ENCODE assay signal across 12 mouse cellular contexts in the genomic region with DNA sequence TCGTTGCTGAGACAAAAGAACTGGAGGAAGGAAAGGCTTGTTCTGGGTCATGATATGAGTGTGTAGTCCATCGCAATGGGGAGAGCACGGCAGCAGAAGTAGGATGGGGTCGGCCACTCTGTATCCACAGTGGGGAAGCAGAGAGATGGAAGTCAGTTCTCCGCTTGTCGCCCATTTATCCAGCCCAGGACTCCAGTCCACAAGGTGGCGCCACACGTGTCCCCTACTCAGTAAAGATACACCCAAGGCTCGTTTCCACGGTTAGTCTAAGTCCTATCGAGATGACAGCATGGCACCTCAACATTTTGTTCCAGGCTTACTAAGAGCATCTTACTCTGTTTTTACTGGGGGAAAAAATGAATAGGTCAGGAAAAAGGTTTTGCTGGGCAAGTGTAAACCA. TPM values are rescaled to one million over a fixed set of nuclear protein-coding genes. Genes with fewer than 3 reads are reported as not detected.
DNase-seq lines count a peak whose midpoint lies in the region; TF ChIP-seq lines count a peak whose summit lies in the region.
"Had no signal": no experiment of that assay in that cellular context is flagged by ENCODE, and none has a peak within 500 bp of the region (broad histone marks: within the 10 kb centered on the region; RNA-seq: fewer than 3 reads in every experiment).

No protein-coding gene starts in this region.

- H3K36me3 ChIP-seq in heart, adult 2 months (ENCODE audit: control insufficient read depth, insufficient read depth, low read length) = no peaks in the 10 kb centered on the region
- no peaks in the 10 kb centered on the region for H3K36me3 ChIP-seq in heart, embryonic 10.5 days
- H3K36me3 ChIP-seq: embryonic facial prominence, embryonic 13.5 days; hindbrain, embryonic 12.5 days; limb, embryonic 13.5 days had no signal

- no peak overlapping the region for H3K4me3 ChIP-seq in heart, adult 2 months
- no peak overlapping the region for H3K4me3 ChIP-seq in heart, embryonic 10.5 days
- H3K4me3 ChIP-seq: embryonic facial prominence, embryonic 13.5 days; hindbrain, embryonic 12.5 days; limb, embryonic 13.5 days had no signal

- DNase-seq in heart, adult 2 months = peak; percentile 9 to 43
- no peak for DNase-seq in heart, embryonic 10.5 days (ENCODE audit: low spot score)
- peak; percentile 20 for DNase-seq in right cerebral cortex, postnatal 4 days
- no peak for DNase-seq in right cerebral cortex, postnatal 14 days
- peak; percentile 34 for DNase-seq in induced T-regulatory cell, adult 2 months (ENCODE audit: low read depth)
- peak; percentile 15 to 26 for DNase-seq in thymus, postnatal 36 days
- DNase-seq in frontal cortex, postnatal 14 days (ENCODE audit: low spot score in 2 of 2) = no peak
- DNase-seq in kidney, adult 11 months = no peak

- H3K27me3 ChIP-seq in heart, adult 2 months (ENCODE audit: control insufficient read depth, insufficient read depth, low read length) = no peaks in the 10 kb centered on the region; the same call in 1 of the 2 replicates
- peaks cover 77% of the 10 kb centered on the region for H3K27me3 ChIP-seq in heart, embryonic 10.5 days (ENCODE audit: insufficient read depth, poor library complexity, severe bottlenecking)
- H3K27me3 ChIP-seq: embryonic facial prominence, embryonic 13.5 days; hindbrain, embryonic 12.5 days; limb, embryonic 13.5 days had no signal

- TF ChIP-seq POLR2A in heart, adult 2 months (IDR thresholded peaks at IDR 0.05; ENCODE audit: insufficient read depth, low read depth, low read length) = no peak

- no peak for TF ChIP-seq EP300 in heart, adult 2 months (IDR thresholded peaks at IDR 0.05; ENCODE audit: insufficient read depth, low read depth, low read length)

- no peaks in the 10 kb centered on the region for H3K4me1 ChIP-seq in heart, adult 2 months (ENCODE audit: control insufficient read depth, insufficient read depth, low read length)
- 0 out of 2 replicates have a peak, but pooled peaks cover 6% of the 10 kb centered on the region for H3K4me1 ChIP-seq in heart, embryonic 10.5 days
- H3K4me1 ChIP-seq: embryonic facial prominence, embryonic 13.5 days; hindbrain, embryonic 12.5 days; limb, embryonic 13.5 days had no signal

- 57% methylated on average over 11 of the region's 11 CpGs for WGBS in heart, adult 2 months
- WGBS in heart, embryonic 10.5 days = 71% methylated on average over 11 of the region's 11 CpGs

- no peak overlapping the region for H3K9ac ChIP-seq in heart, adult 2 months (ENCODE audit: low read depth, low read length)
- H3K9ac ChIP-seq: embryonic facial prominence, embryonic 13.5 days; hindbrain, embryonic 12.5 days; limb, embryonic 13.5 days had no signal

- TF ChIP-seq CTCF in heart, adult 2 months (IDR thresholded peaks at IDR 0.05) = peak; percentile 56

- 0 out of 2 replicates have a peak, but pooled peaks cover 2% of the 10 kb centered on the region for H3K9me3 ChIP-seq in heart, embryonic 10.5 days
- H3K9me3 ChIP-seq: hindbrain, embryonic 12.5 days; limb, embryonic 13.5 days had no signal

- no peaks in the 10 kb centered on the region for H3K79me2 ChIP-seq in heart, adult 2 months (replicated peaks; ENCODE audit: control insufficient read depth, insufficient read depth, low read length)

- intact Hi-C loops in heart, adult 2 months (cut with DNase I) = no loop called here

- H3K27ac ChIP-seq in heart, adult 2 months = no peak overlapping the region
- H3K27ac ChIP-seq in heart, embryonic 10.5 days = no peak overlapping the region
- H3K27ac ChIP-seq: embryonic facial prominence, embryonic 13.5 days; hindbrain, embryonic 12.5 days; limb, embryonic 13.5 days had no signal

RNA-seq across cellular contexts. Expression of a gene that starts 20.0 kb away (rescaled TPM):
- 10 to 100 TPM; 10.6 to 13.3 TPM for total RNA-seq in heart, adult 2 months (2021)
- polyA plus RNA-seq in heart, adult 2 months (2012; rRNA removed) = 3.6 and 7.9 TPM in 2 replicates
- polyA plus RNA-seq in heart, embryonic 10.5 days (2016; fragmentation: Nextera tagmentation; extraction: Ambion mirVana) = 57.2 and 71.5 TPM in 2 replicates

RNA-seq across cellular contexts. Expression of a gene that starts 20.7 kb away (rescaled TPM):
- not detected for total RNA-seq in heart, adult 2 months (2021)
- polyA plus RNA-seq in heart, adult 2 months (2012; rRNA removed) = not detected in 2 replicates
- not detected in 2 replicates for polyA plus RNA-seq in heart, embryonic 10.5 days (2016; fragmentation: Nextera tagmentation; extraction: Ambion mirVana)
- polyA plus RNA-seq: embryonic facial prominence, embryonic 13.5 days; hindbrain, embryonic 12.5 days; limb, embryonic 13.5 days; stomach, embryonic 14.5 days had no signal

RNA-seq across cellular contexts. Expression of a gene that starts 48.6 kb away (rescaled TPM):
- total RNA-seq in heart, adult 2 months (2021) = under 1 TPM; 0.14 to 0.26 TPM
- 0.35 and 1.1 TPM in 2 replicates for polyA plus RNA-seq in heart, adult 2 months (2012; rRNA removed)
- 1.5 and 3.0 TPM in 2 replicates for polyA plus RNA-seq in heart, embryonic 10.5 days (2016; fragmentation: Nextera tagmentation; extraction: Ambion mirVana)

Comparison
In these comparisons a context has a peak if more than half of its experiments do, and no peak if none do; other contexts are left out.
1. DNase-seq: peak in heart, adult 2 months (2 of 2), right cerebral cortex, postnatal 4 days (single experiment), induced T-regulatory cell, adult 2 months (single experiment) and thymus, postnatal 36 days (2 of 2); none in heart, embryonic 10.5 days (single experiment), right cerebral cortex, postnatal 14 days (single experiment), frontal cortex, postnatal 14 days (0 of 2) and kidney, adult 11 months (single experiment).